Mouse (Mus musculus) embryonic facial prominence, embryonic 15.5 days (tissue): ENCODE data around the gene Nucb1. TPM values are rescaled to one million over a fixed set of nuclear protein-coding genes. Genes with fewer than 3 reads are reported as not detected.
A peak's percentile ranks its signal among the peaks of the same experiment; 100 is the strongest.

Source experiments
- ATAC-seq: fragments of 200-750 bp; cut with Nextera tagmentation; 2 replicates; pipeline ENCODE4 v1.8.0; 2017; ENCODE audit warnings: low read depth, moderate TSS enrichment; ENCODE audit not compliant: insufficient number of reproducible peaks, low FRiP score, low TSS enrichment
- H3K27ac ChIP-seq: fragments of 300-500 bp; sonication (generic); replicated peaks from 2 replicates; pipeline ENCODE4 v1.5.1; 2015; ENCODE audit warnings: mild to moderate bottlenecking, inconsistent platforms
- H3K27me3 ChIP-seq: fragments of 300-500 bp; sonication (generic); 2 replicates; pipeline ENCODE4 v1.6.1; 2015; ENCODE audit warnings: inconsistent platforms
- H3K36me3 ChIP-seq: fragments of 300-500 bp; sonication (generic); 2 replicates; pipeline ENCODE4 v1.6.1; 2015; ENCODE audit warnings: mild to moderate bottlenecking, inconsistent platforms
- H3K4me1 ChIP-seq: fragments of 300-500 bp; sonication (generic); 2 replicates; pipeline ENCODE4 v1.6.1; 2015; ENCODE audit warnings: inconsistent platforms
- H3K4me2 ChIP-seq: fragments of 300-500 bp; sonication (generic); replicated peaks from 2 replicates; pipeline ENCODE4 v1.6.1; 2015; ENCODE audit warnings: mild to moderate bottlenecking, inconsistent platforms
- H3K4me3 ChIP-seq: fragments of 300-500 bp; sonication (generic); replicated peaks from 2 replicates; pipeline ENCODE4 v1.5.1; 2015; ENCODE audit warnings: mild to moderate bottlenecking, inconsistent platforms
- H3K9ac ChIP-seq: fragments of 300-500 bp; sonication (generic); 2 replicates; pipeline ENCODE4 v1.6.1; 2015; ENCODE audit warnings: inconsistent platforms
- H3K9me3 ChIP-seq: fragments of 300-500 bp; sonication (generic); replicated peaks from 2 replicates; pipeline ENCODE4 v1.6.1; 2016; ENCODE audit warnings: inconsistent platforms
- WGBS: fragments of 180-500 bp; shearing (Covaris S2); methylation state at CpG from one replicate; pipeline ENCODE4 v1.1.7; 2015; 5-methylcytosine and 5-hydroxymethylcytosine counted together
- polyA plus RNA-seq: library from polyadenylated mRNA; unstranded; fragments of >200 nt; fragmentation: Nextera tagmentation; extraction: Ambion mirVana; gene quantifications from 2 replicates; pipeline ENCODE4 v1.2.1, GENCODE M21; 2015

Nucb1 gene
- polyA plus RNA-seq, 1 experiment from 2014 or later, result 262 TPM

GRCm38 (mm10) chr7:45509181-45509882, 874 bp downstream of the Nucb1 start:
- peak overlapping the region; percentile 98; the same call in 1 of the 2 replicates for H3K27ac ChIP-seq

GRCm38 (mm10) chr7:45508561-45508960, 1.6 kb downstream of the Nucb1 start:
- no peaks in the 10 kb centered on the region for H3K27me3 ChIP-seq
- H3K9ac ChIP-seq, result no peak overlapping the region
- 85% methylated on average over 6 of the region's 6 CpGs for WGBS
- ATAC-seq, result no peak
- peak overlapping the region; percentile 92; the same call in 1 of the 2 replicates for H3K4me2 ChIP-seq
- no peak overlapping the region for H3K27ac ChIP-seq
- H3K9me3 ChIP-seq, result no peaks in the 10 kb centered on the region
- peaks cover 20% of the 10 kb centered on the region for H3K36me3 ChIP-seq
- H3K4me1 ChIP-seq, result peaks cover 17% of the 10 kb centered on the region
- H3K4me3 ChIP-seq, result peak overlapping the region; percentile 82

More at GRCm38 (mm10) chr7:45509181-45509882, 874 bp downstream of the Nucb1 start:
- Histone ChIP-seq H3K4me3 (peak overlapping the region; percentile 82), H3K4me2 (peak overlapping the region; percentile 92), H3K4me1 (peaks cover 17% of the 10 kb centered on the region), H3K9me3 (no peaks in the 10 kb centered on the region), H3K9ac (peak overlapping the region; percentile 65), H3K27me3 (no peaks in the 10 kb centered on the region), H3K36me3 (peaks cover 20% of the 10 kb centered on the region)
- no peak for ATAC-seq
- WGBS, result 26% methylated on average over 19 of the region's 19 CpGs

DNA sequence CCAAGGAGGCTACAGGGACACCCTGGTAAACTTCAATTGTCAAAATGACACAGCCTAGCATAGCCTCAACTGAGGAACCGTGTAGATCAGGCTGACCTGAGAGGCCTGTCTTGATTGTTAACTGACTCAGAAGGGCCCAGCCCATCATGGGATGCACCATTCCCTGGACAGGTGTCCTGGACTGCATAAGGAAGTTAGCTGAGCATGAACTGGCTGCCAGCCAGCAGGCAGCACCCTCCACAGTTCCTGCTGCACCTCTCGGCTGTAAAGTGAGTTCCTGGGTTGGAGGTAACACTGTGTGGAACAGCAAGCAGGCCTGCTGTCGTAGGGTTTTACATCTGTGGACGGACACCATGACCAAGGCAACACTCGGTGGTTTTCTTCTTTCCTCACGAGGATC, 2.6 kb downstream of the Nucb1 start:
- no peaks in the 10 kb centered on the region for H3K27me3 ChIP-seq
- H3K4me2 ChIP-seq, result no peak overlapping the region
- WGBS, result 91% methylated on average over 6 of the region's 6 CpGs
- H3K36me3 ChIP-seq, result peaks cover 25% of the 10 kb centered on the region
- H3K27ac ChIP-seq, result no peak overlapping the region
- ATAC-seq, result no peak
- H3K4me3 ChIP-seq, result no peak overlapping the region
- H3K9me3 ChIP-seq, result no peaks in the 10 kb centered on the region
- no peak overlapping the region for H3K9ac ChIP-seq
- H3K4me1 ChIP-seq, result peaks cover 17% of the 10 kb centered on the region

- H3K27ac ChIP-seq, result no peak overlapping the region
- H3K4me1 ChIP-seq, result no peaks in the 10 kb centered on the region
- no peak for ATAC-seq
- WGBS, result 95% methylated on average over 6 of the region's 6 CpGs
- no peak overlapping the region for H3K4me3 ChIP-seq
- H3K36me3 ChIP-seq, result peaks cover 87% of the 10 kb centered on the region
- H3K9ac ChIP-seq, result no peak overlapping the region
- H3K9me3 ChIP-seq, result no peaks in the 10 kb centered on the region
- no peak overlapping the region for H3K4me2 ChIP-seq
- H3K27me3 ChIP-seq, result no peaks in the 10 kb centered on the region
These were observed 11.8 kb downstream of the Nucb1 start for GRCm38 (mm10) chr7:45498427-45498826.

DNA sequence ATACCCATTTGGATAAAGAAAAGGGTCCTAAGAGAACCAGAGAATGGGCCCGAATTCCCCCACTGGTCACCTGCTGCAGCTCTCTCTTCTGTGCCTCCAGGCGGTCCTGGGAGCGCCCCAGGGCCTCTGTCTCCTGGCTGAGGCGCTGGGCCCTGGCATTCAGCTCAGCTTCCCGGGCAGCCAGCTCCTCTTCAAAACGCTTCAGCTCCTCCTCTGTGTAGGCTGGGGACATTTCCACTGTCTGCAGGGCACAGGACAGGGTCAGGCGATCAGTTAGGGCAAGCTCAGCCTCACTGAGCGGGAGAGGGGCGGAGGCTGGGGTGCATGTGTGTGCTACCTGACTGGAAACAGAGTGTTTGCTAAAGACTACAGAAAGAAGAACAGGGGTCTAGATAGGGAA, 15.7 kb downstream of the Nucb1 start:
- no peaks in the 10 kb centered on the region for H3K27me3 ChIP-seq
- WGBS, result 85% methylated on average over 9 of the region's 9 CpGs
- no peak overlapping the region for H3K4me3 ChIP-seq
- ATAC-seq, result no peak
- H3K9ac ChIP-seq, result no peak overlapping the region
- H3K36me3 ChIP-seq, result peaks cover 75% of the 10 kb centered on the region
- H3K9me3 ChIP-seq, result no peaks in the 10 kb centered on the region
- H3K4me1 ChIP-seq, result peaks cover 8% of the 10 kb centered on the region
- no peak overlapping the region for H3K4me2 ChIP-seq
- H3K27ac ChIP-seq, result no peak overlapping the region

- Histone ChIP-seq H3K27me3 (no peaks in the 10 kb centered on the region), H3K9ac (no peak overlapping the region), H3K9me3 (no peaks in the 10 kb centered on the region), H3K36me3 (peaks cover 59% of the 10 kb centered on the region), H3K4me2 (no peak overlapping the region), H3K27ac (no peak overlapping the region), H3K4me3 (no peak overlapping the region), H3K4me1 (peaks cover 17% of the 10 kb centered on the region)
- WGBS, result 89% methylated on average over 5 of the region's 5 CpGs
- no peak for ATAC-seq
These were observed 17.3 kb downstream of the Nucb1 start for GRCm38 (mm10) chr7:45492951-45493350.

DNA sequence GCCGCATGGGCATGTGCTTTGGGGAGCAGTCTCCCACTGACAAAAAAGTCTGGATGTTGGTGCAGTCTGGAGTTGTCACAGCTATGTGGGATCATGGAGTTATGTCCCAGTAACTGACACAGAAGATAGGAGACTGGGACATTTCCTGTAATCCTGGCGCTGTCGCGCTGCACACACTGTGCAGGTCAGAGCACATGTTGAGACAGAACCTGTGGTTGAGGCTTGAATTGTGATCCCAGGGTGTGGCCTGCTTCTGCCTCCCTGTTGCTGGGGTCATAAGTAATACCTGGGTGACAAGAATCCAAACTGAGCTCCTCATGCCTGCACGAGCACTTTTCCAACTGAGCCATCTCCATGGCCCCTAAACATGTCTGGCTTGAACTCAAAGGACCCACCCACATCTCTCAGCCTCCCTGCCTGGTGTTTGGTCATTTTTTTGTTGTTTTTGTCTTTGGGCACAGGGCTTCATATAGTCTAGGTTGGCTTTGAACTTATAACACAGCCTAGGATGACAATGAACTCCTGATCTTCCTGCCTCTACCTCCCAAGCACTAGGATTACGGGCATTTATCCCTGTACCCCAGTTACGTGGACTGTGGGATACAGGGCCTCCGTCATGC, 17.9 kb downstream of the Nucb1 start:
- H3K9me3 ChIP-seq, result no peaks in the 10 kb centered on the region
- H3K4me1 ChIP-seq, result peaks cover 18% of the 10 kb centered on the region
- no peak for ATAC-seq
- no peak overlapping the region for H3K4me2 ChIP-seq
- no peak overlapping the region for H3K4me3 ChIP-seq
- no peak overlapping the region for H3K9ac ChIP-seq
- no peak overlapping the region for H3K27ac ChIP-seq
- H3K36me3 ChIP-seq, result peaks cover 53% of the 10 kb centered on the region
- H3K27me3 ChIP-seq, result no peaks in the 10 kb centered on the region
- 87% methylated on average over 8 of the region's 8 CpGs for WGBS

- peak overlapping the region; percentile 31; the same call in 1 of the 2 replicates for H3K27ac ChIP-seq
- no peaks in the 10 kb centered on the region for H3K9me3 ChIP-seq
- 0 out of 2 replicates have a peak overlapping the region, but pooled peaks have one; percentile 24 for H3K4me2 ChIP-seq
- ATAC-seq, result no peak
- H3K9ac ChIP-seq, result no peak overlapping the region
- H3K4me1 ChIP-seq, result peaks cover 20% of the 10 kb centered on the region
- H3K36me3 ChIP-seq, result peaks cover 42% of the 10 kb centered on the region
- H3K27me3 ChIP-seq, result no peaks in the 10 kb centered on the region
- H3K4me3 ChIP-seq, result no peak overlapping the region
- WGBS, result 16% methylated on average over 3 of the region's 3 CpGs
These were observed 18.9 kb downstream of the Nucb1 start for GRCm38 (mm10) chr7:45491264-45491663.

DNA sequence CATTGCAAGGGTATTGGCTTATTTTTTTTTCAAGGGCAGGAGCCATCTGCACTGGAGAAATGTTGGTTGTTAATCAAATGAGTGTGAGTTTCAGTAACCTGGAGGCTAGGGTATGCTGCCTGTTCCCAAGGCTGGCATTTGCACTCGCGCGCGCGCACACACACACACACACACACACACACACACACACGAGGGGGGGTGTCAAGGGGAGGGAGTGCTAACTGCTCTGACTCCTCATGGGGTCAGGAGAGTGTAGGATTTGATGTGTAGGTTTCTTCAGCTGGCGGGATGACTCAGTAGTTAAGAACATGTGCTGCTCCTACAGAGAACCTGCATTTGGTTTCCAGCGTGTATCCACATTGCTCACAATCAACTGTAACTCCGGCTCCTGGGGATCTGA, 19.4 kb downstream of the Nucb1 start:
- peaks cover 20% of the 10 kb centered on the region for H3K4me1 ChIP-seq
- no peak overlapping the region for H3K9ac ChIP-seq
- peaks cover 37% of the 10 kb centered on the region for H3K36me3 ChIP-seq
- H3K4me2 ChIP-seq, result 0 out of 2 replicates have a peak overlapping the region, but pooled peaks have one; percentile 24
- no peaks in the 10 kb centered on the region for H3K9me3 ChIP-seq
- H3K4me3 ChIP-seq, result no peak overlapping the region
- no peaks in the 10 kb centered on the region for H3K27me3 ChIP-seq
- no peak for ATAC-seq
- peak overlapping the region; percentile 31; the same call in 1 of the 2 replicates for H3K27ac ChIP-seq
- WGBS, result 35% methylated on average over 9 of the region's 9 CpGs

- no peak for ATAC-seq
- no peak overlapping the region for H3K4me3 ChIP-seq
- 76% methylated on average over 7 of the region's 7 CpGs for WGBS
- peaks cover 25% of the 10 kb centered on the region for H3K36me3 ChIP-seq
- H3K9me3 ChIP-seq, result no peaks in the 10 kb centered on the region
- H3K4me2 ChIP-seq, result no peak overlapping the region
- no peaks in the 10 kb centered on the region for H3K27me3 ChIP-seq
- H3K27ac ChIP-seq, result no peak overlapping the region
- peaks cover 20% of the 10 kb centered on the region for H3K4me1 ChIP-seq
- H3K9ac ChIP-seq, result no peak overlapping the region
These were observed 20.6 kb downstream of the Nucb1 start for GRCm38 (mm10) chr7:45489578-45489977.

DNA sequence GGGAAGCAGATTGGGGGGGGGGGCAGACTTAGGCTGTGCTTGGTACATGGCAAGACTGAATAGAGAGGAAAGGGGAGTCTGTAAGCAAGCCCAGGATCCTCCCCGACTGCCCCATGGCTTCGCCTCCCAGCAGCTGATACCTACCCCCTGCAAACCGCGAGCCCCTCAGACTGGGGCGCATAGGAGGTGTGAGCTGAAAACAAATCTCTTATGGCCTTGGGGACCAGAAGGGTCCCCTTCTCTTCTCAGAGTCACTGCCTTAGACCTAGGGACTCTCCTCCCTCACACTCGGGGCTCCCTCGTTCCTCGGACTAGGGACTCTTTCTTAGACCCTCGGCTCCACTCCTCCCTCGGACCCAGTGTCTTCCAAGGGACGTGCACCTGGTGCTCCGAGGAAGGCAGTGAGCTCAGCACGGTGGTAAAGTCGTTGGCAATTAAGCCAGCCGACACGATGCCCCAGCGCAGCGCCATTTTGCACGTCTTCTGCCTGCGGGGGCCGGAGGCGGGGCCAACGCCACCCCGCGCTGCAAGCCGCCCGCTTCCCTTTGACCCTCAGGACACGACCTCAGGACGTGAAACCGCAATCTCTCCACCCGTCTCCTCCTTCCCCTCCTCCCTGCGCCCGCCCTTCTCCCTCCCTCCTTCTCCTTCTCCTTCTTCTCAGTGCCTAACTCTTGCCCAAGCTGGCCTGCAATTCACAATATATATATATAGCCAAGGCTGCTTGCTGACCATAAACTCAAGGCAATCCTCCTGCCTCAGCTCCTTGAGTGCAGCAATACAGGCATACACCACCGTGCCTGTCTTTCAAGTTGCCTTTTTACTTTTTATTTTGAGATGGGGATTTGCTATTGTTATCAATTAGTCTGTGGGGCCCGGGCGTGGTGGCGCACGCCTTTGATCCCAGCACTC, 21.7 kb downstream of the Nucb1 start, which contains the start of gene Dhdh:
Gene Dhdh (minus strand): TSS at position 513 of the 912 bp plus-strand sequence.
- peaks cover 20% of the 10 kb centered on the region for H3K4me1 ChIP-seq

More for the DNA sequence above, 21.7 kb downstream of the Nucb1 start, which contains the start of gene Dhdh:
- peak; percentile 67; the same call in 1 of the 2 replicates for ATAC-seq
- Histone ChIP-seq H3K27ac (peak within 1 kb of the TSS; percentile 83), H3K4me2 (peak within 1 kb of the TSS; percentile 67), H3K36me3 (peaks cover 15% of the 10 kb centered on the region), H3K9ac (peak within 1 kb of the TSS; percentile 35), H3K4me3 (peak within 1 kb of the TSS; percentile 48), H3K27me3 (no peaks in the 10 kb centered on the region), H3K9me3 (no peaks in the 10 kb centered on the region)
- 7% methylated on average over 38 of the region's 38 CpGs for WGBS
